Mouse (Mus musculus): Measurements from ENCODE around the gene Vgll1.

DNA sequence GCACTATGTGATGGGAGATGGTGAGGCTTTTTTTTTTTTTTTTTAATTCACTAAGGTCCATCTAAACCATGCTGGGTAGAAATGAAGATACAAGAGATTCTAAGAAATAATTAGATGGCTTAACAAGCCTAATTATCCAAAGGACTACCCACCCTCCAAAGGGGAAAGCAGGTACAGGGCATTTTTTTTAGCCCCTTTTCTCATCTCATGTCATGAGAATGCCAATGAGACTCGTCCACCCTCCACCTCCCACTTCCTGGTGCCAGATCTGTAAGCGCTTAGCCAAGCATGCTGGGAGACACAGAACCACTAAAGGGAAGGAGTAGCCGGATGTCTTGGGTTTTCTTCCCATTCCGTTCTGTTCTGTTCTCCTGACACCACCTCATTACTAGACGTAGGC lies 45.1 kb upstream of the Vgll1 start, which contains the start of gene Brs3:
- TF ChIP-seq CTCF (IDR thresholded peaks at IDR 0.05; ENCODE audit: insufficient read depth, low read depth, low read length) (no peak), POLR2A (IDR thresholded peaks at IDR 0.05; ENCODE audit: insufficient read depth, low read depth, low read length) (no peak)
